Mouse (Mus musculus) forebrain, postnatal 0 days (tissue): ENCODE results near the gene Ankrd13d. TPM values are rescaled to one million over a fixed set of nuclear protein-coding genes. Genes with fewer than 3 reads are reported as not detected.

ENCODE experiments used
- ATAC-seq: fragments of 200-750 bp; cut with Nextera tagmentation; 2 replicates; pipeline ENCODE4 v1.8.0; 2017; ENCODE audit warnings: mild to moderate bottlenecking, moderate library complexity
- DNase-seq: peaks from one replicate; pipeline ENCODE4 v3.0.0-alpha.2; 2015
- H3K27ac ChIP-seq: fragments of 300-500 bp; sonication (generic); 2 replicates; pipeline ENCODE4 v1.5.1; 2014; ENCODE audit warnings: low read depth, mild to moderate bottlenecking, antibody characterized with exemption, low read length, moderate library complexity, mixed read lengths
- H3K27me3 ChIP-seq: fragments of 300-500 bp; sonication (generic); 2 replicates; pipeline ENCODE4 v1.6.1; 2014; ENCODE audit warnings: mild to moderate bottlenecking, low read length, mixed read lengths; ENCODE audit not compliant: insufficient read depth
- H3K36me3 ChIP-seq: fragments of 300-500 bp; sonication (generic); 2 replicates; pipeline ENCODE4 v1.6.1; 2014; ENCODE audit warnings: mild to moderate bottlenecking, moderate library complexity; ENCODE audit not compliant: insufficient read depth
- H3K4me1 ChIP-seq: fragments of 300-500 bp; sonication (generic); 2 replicates; pipeline ENCODE4 v1.6.1; 2014; ENCODE audit warnings: antibody characterized with exemption; ENCODE audit not compliant: insufficient read depth
- H3K4me2 ChIP-seq: fragments of 300-500 bp; sonication (generic); 2 replicates; pipeline ENCODE4 v1.6.1; 2014; ENCODE audit warnings: low read depth, mild to moderate bottlenecking, moderate library complexity
- H3K4me3 ChIP-seq: fragments of 300-500 bp; sonication (generic); 2 replicates; pipeline ENCODE4 v1.5.1; 2014; ENCODE audit warnings: low read depth, low read length, mixed read lengths
- H3K9ac ChIP-seq: fragments of 300-500 bp; sonication (generic); 2 replicates; pipeline ENCODE4 v1.6.1; 2014; ENCODE audit warnings: mild to moderate bottlenecking
- H3K9me3 ChIP-seq: fragments of 300-500 bp; sonication (generic); 2 replicates; pipeline ENCODE4 v1.6.1; 2016; ENCODE audit warnings: low read length
- CTCF ChIP-seq: sonication (generic); IDR thresholded peaks from 2 replicates; pipeline ENCODE4 v1.5.1; 2016; ENCODE audit warnings: antibody characterized with exemption, control low read depth, low read depth
- WGBS: fragments of 180-500 bp; shearing (Covaris S2); extraction: QIAGEN DNeasy Blood & Tissue Kit; methylation state at CpG from one replicate; pipeline ENCODE4 v1.1.7; 2014; 5-methylcytosine and 5-hydroxymethylcytosine counted together
- microRNA-seq, 2 experiments: library from miRNA; unstranded; fragments of <30 nt; microRNA quantifications; one replicate each; pipeline ENCODE4; 2016
- polyA plus RNA-seq: library from polyadenylated mRNA; unstranded; fragments of >200 nt; fragmentation: Nextera tagmentation; extraction: Ambion mirVana; gene quantifications from 2 replicates; pipeline ENCODE4 v1.2.1, GENCODE M21; 2015
- total RNA-seq: library from RNA; depleted of rRNA; stranded (reverse); fragments of >200 nt; gene quantifications from 2 replicates; pipeline ENCODE4 v1.2.3, GENCODE M21; 2014; rRNA removed

Gene Ankrd13d
- total and polyA plus RNA-seq, 2 experiments from 2014 or later, result 55.2 to 87.3 TPM

- no peak overlapping the region for H3K9ac ChIP-seq
- peaks cover 4% of the 10 kb centered on the region; the same call in 1 of the 2 replicates for H3K4me1 ChIP-seq
- WGBS, result 86% methylated on average over 7 of the region's 7 CpGs
- H3K9me3 ChIP-seq, result no peaks in the 10 kb centered on the region
- no peaks in the 10 kb centered on the region for H3K27me3 ChIP-seq
- H3K4me3 ChIP-seq, result no peak overlapping the region
- no peak for ATAC-seq
- no peak for DNase-seq
- no peak overlapping the region for H3K4me2 ChIP-seq
- TF ChIP-seq CTCF, result no peak
- no peak overlapping the region for H3K27ac ChIP-seq
- H3K36me3 ChIP-seq, result no peaks in the 10 kb centered on the region
Measured at GRCm38 (mm10) chr19:4226779-4227178, 56.2 kb downstream of the Ankrd13d start.

GRCm38 (mm10) chr19:4222165-4222564, 60.8 kb downstream of the Ankrd13d start:
- Histone ChIP-seq H3K36me3 (no peaks in the 10 kb centered on the region), H3K4me3 (no peak overlapping the region), H3K4me1 (no peaks in the 10 kb centered on the region; the same call in 1 of the 2 replicates), H3K4me2 (no peak overlapping the region), H3K27me3 (no peaks in the 10 kb centered on the region), H3K9me3 (no peaks in the 10 kb centered on the region), H3K9ac (no peak overlapping the region), H3K27ac (no peak overlapping the region)
- no peak for DNase-seq
- no peak for ATAC-seq
- 83% methylated on average over 11 of the region's 11 CpGs for WGBS
- TF ChIP-seq CTCF, result no peak

- no peak overlapping the region for H3K27ac ChIP-seq
Measured at GRCm38 (mm10) chr19:4220957-4221743, 61.8 kb downstream of the Ankrd13d start.

DNA sequence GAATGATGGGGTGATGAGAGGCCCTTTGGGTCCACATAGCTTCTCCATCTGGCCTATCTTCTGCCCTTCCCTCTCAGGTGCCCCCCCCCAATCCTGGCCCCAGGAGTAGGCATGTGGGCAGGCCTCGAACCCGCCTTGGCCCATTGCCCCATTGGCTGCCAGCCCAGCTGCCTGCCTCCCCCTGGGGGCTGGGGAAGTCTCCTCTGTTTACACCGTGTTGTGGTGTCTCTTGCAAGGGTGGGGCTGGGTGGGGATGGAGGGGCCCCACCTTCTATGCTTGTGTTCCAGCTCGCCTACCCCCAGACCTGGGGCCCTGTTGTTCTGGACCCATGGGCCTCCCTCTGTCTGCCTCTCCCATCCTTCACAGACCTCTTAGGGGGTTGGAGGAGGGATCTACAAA, 62.5 kb downstream of the Ankrd13d start:
- WGBS, result 26% methylated on average over 4 of the region's 4 CpGs
- no peak overlapping the region for H3K9ac ChIP-seq

More at GRCm38 (mm10) chr19:4220957-4221743, 61.8 kb downstream of the Ankrd13d start:
- Histone ChIP-seq H3K36me3 (no peaks in the 10 kb centered on the region), H3K4me2 (no peak overlapping the region), H3K9me3 (no peaks in the 10 kb centered on the region), H3K27me3 (peaks cover 8% of the 10 kb centered on the region), H3K9ac (no peak overlapping the region), H3K4me1 (no peaks in the 10 kb centered on the region; the same call in 1 of the 2 replicates), H3K4me3 (no peak overlapping the region)
- DNase-seq, result no peak
- TF ChIP-seq CTCF, result no peak
- 41% methylated on average over 13 of the region's 14 CpGs for WGBS
- ATAC-seq, result no peak

More for the DNA sequence above, 62.5 kb downstream of the Ankrd13d start:
- no peak for DNase-seq
- no peak overlapping the region for H3K4me2 ChIP-seq
- H3K4me3 ChIP-seq, result no peak overlapping the region
- ATAC-seq, result no peak
- no peaks in the 10 kb centered on the region for H3K9me3 ChIP-seq
- peaks cover 15% of the 10 kb centered on the region for H3K27me3 ChIP-seq
- no peak overlapping the region for H3K27ac ChIP-seq
- H3K4me1 ChIP-seq, result no peaks in the 10 kb centered on the region; the same call in 1 of the 2 replicates
- TF ChIP-seq CTCF, result no peak
- H3K36me3 ChIP-seq, result no peaks in the 10 kb centered on the region

Small RNA genes within 50 kb of the gene (microRNA-seq; reads per million reads assigned to microRNA genes)
- gene Mir6985, result 1.5 reads per million in 2 experiments

Other genes starting within 250 kb of the Ankrd13d start
- 245 and 296 TPM in 2 replicates for gene Gstp1, start 245.2 kb downstream of the Ankrd13d start, total RNA-seq
- 619 and 642 TPM in 2 replicates for gene Gstp1, start 245.2 kb downstream of the Ankrd13d start, polyA plus RNA-seq
- gene Gstp2, start 237.1 kb downstream of the Ankrd13d start, total RNA-seq, result 2.7 TPM in 1 of 2 replicates, not detected in the other
- gene Gstp2, start 237.1 kb downstream of the Ankrd13d start, polyA plus RNA-seq, result 0.54 and 2.5 TPM in 2 replicates
- gene Gstp3, start 223.6 kb downstream of the Ankrd13d start, total RNA-seq, result not detected in 2 replicates
- gene Gstp3, start 223.6 kb downstream of the Ankrd13d start, polyA plus RNA-seq, result not detected in 2 replicates
- not detected in 2 replicates for gene Cabp2, start 201.6 kb downstream of the Ankrd13d start, total RNA-seq
- gene Cabp2, start 201.6 kb downstream of the Ankrd13d start, polyA plus RNA-seq, result not detected in 2 replicates
- gene Cdk2ap2, start 186.0 kb downstream of the Ankrd13d start, total RNA-seq, result 34.4 and 35.4 TPM in 2 replicates
- gene Cdk2ap2, start 186.0 kb downstream of the Ankrd13d start, polyA plus RNA-seq, result 59.9 and 65.4 TPM in 2 replicates
- 108 and 127 TPM in 2 replicates for gene Pitpnm1, start 183.1 kb downstream of the Ankrd13d start, total RNA-seq
- gene Pitpnm1, start 183.1 kb downstream of the Ankrd13d start, polyA plus RNA-seq, result 68.8 and 82.9 TPM in 2 replicates
- gene Aip, start 157.3 kb downstream of the Ankrd13d start, total RNA-seq, result 25.8 and 33.9 TPM in 2 replicates
- 85.7 and 86.2 TPM in 2 replicates for gene Aip, start 157.3 kb downstream of the Ankrd13d start, polyA plus RNA-seq
- gene Gpr152, start 143.3 kb downstream of the Ankrd13d start, total RNA-seq, result 0.19 and 0.23 TPM in 2 replicates
- not detected in 2 replicates for gene Gpr152, start 143.3 kb downstream of the Ankrd13d start, polyA plus RNA-seq
- not detected in 2 replicates for gene Cabp4, start 139.1 kb downstream of the Ankrd13d start, total RNA-seq
- 0.06 and 0.08 TPM in 2 replicates for gene Cabp4, start 139.1 kb downstream of the Ankrd13d start, polyA plus RNA-seq
- 128 and 182 TPM in 2 replicates for gene Coro1b, start 134.5 kb downstream of the Ankrd13d start, total RNA-seq
- 106 and 112 TPM in 2 replicates for gene Coro1b, start 134.5 kb downstream of the Ankrd13d start, polyA plus RNA-seq
- gene Ptprcap, start 129.5 kb downstream of the Ankrd13d start, total RNA-seq, result 0.77 and 1.2 TPM in 2 replicates
- gene Ptprcap, start 129.5 kb downstream of the Ankrd13d start, polyA plus RNA-seq, result 0.48 and 0.59 TPM in 2 replicates
- 23.5 and 33.5 TPM in 2 replicates for gene Rps6kb2, start 119.8 kb downstream of the Ankrd13d start, total RNA-seq
- gene Rps6kb2, start 119.8 kb downstream of the Ankrd13d start, polyA plus RNA-seq, result 51.9 and 55.5 TPM in 2 replicates
- 4.1 and 4.4 TPM in 2 replicates for gene Carns1, start 107.7 kb downstream of the Ankrd13d start, total RNA-seq
- gene Carns1, start 107.7 kb downstream of the Ankrd13d start, polyA plus RNA-seq, result 3.1 and 4.7 TPM in 2 replicates
- gene Tbc1d10c, start 91.9 kb downstream of the Ankrd13d start, total RNA-seq, result 1.5 and 2.9 TPM in 2 replicates
- gene Tbc1d10c, start 91.9 kb downstream of the Ankrd13d start, polyA plus RNA-seq, result 1.3 and 1.5 TPM in 2 replicates
- gene Ppp1ca, start 91.1 kb downstream of the Ankrd13d start, total RNA-seq, result 480 and 509 TPM in 2 replicates
- 551 and 589 TPM in 2 replicates for gene Ppp1ca, start 91.1 kb downstream of the Ankrd13d start, polyA plus RNA-seq
- gene Rad9a, start 81.5 kb downstream of the Ankrd13d start, total RNA-seq, result 11.8 and 16.4 TPM in 2 replicates
- 15.9 and 16.5 TPM in 2 replicates for gene Rad9a, start 81.5 kb downstream of the Ankrd13d start, polyA plus RNA-seq
- gene Clcf1, start 68.9 kb downstream of the Ankrd13d start, total RNA-seq, result 0.38 and 1.2 TPM in 2 replicates
- 0.29 and 0.41 TPM in 2 replicates for gene Clcf1, start 68.9 kb downstream of the Ankrd13d start, polyA plus RNA-seq
- not detected in 2 replicates for gene AC109138.7, start 68.8 kb downstream of the Ankrd13d start, total RNA-seq
- not detected in 2 replicates for gene AC109138.7, start 68.8 kb downstream of the Ankrd13d start, polyA plus RNA-seq
- gene Pold4, start 51.2 kb downstream of the Ankrd13d start, total RNA-seq, result 18.8 and 21.2 TPM in 2 replicates
- 21.8 and 23.4 TPM in 2 replicates for gene Pold4, start 51.2 kb downstream of the Ankrd13d start, polyA plus RNA-seq
- gene Ssh3, start 14.0 kb downstream of the Ankrd13d start, total RNA-seq, result 35.9 and 41.5 TPM in 2 replicates
- 6.4 and 9.1 TPM in 2 replicates for gene Ssh3, start 14.0 kb downstream of the Ankrd13d start, polyA plus RNA-seq
- gene Grk2, start 23.1 kb upstream of the Ankrd13d start, total RNA-seq, result 129 and 136 TPM in 2 replicates
- 23.6 and 24.6 TPM in 2 replicates for gene Grk2, start 23.1 kb upstream of the Ankrd13d start, polyA plus RNA-seq
- 55.0 and 71.7 TPM in 2 replicates for gene Kdm2a, start 115.1 kb upstream of the Ankrd13d start, total RNA-seq
- 13.1 and 19.5 TPM in 2 replicates for gene Kdm2a, start 115.1 kb upstream of the Ankrd13d start, polyA plus RNA-seq
- gene Rhod, start 156.3 kb upstream of the Ankrd13d start, total RNA-seq, result 3.6 and 5.2 TPM in 2 replicates
- 4.3 and 4.7 TPM in 2 replicates for gene Rhod, start 156.3 kb upstream of the Ankrd13d start, polyA plus RNA-seq
- gene Syt12, start 194.3 kb upstream of the Ankrd13d start, total RNA-seq, result 8.2 and 13.0 TPM in 2 replicates
- gene Syt12, start 194.3 kb upstream of the Ankrd13d start, polyA plus RNA-seq, result 2.9 and 3.3 TPM in 2 replicates
- not detected in 2 replicates for gene 2010003K11Rik, start 215.4 kb upstream of the Ankrd13d start, total RNA-seq
- gene 2010003K11Rik, start 215.4 kb upstream of the Ankrd13d start, polyA plus RNA-seq, result 0.13 TPM in 1 of 2 replicates, not detected in the other
- 35.9 and 40.7 TPM in 2 replicates for gene Pcx, start 227.3 kb upstream of the Ankrd13d start, total RNA-seq
- gene Pcx, start 227.3 kb upstream of the Ankrd13d start, polyA plus RNA-seq, result 28.9 and 34.5 TPM in 2 replicates